Mouse (Mus musculus) frontal cortex, adult (tissue): ENCODE results near the gene 6430550D23Rik.

Experiments
- ATAC-seq: cut with Nextera tagmentation; 2 replicates; pipeline ENCODE4 v1.9.2; 2017; ENCODE audit warnings: mild to moderate bottlenecking, moderate library complexity, mixed read lengths; ENCODE audit not compliant: low TSS enrichment

6430550D23Rik gene

GRCm38 (mm10) chr2:156007888-156008532 is at the start of gene 6430550D23Rik, which contains the start of gene Ergic3:
Gene 6430550D23Rik, minus strand, starts transcription at chr2:156007977.
Gene Ergic3, plus strand, starts transcription at chr2:156008045.
- ATAC-seq: peak; percentile 99

GRCm38 (mm10) chr2:156052816-156053215 is 45.0 kb upstream of the 6430550D23Rik start, which contains the start of gene Fer1l4:
Gene Fer1l4, minus strand, starts transcription at chr2:156052947.
- no peak for ATAC-seq

- ATAC-seq: no peak
These were observed 40.2 kb upstream of the 6430550D23Rik start for GRCm38 (mm10) chr2:156047929-156048328.

- no peak for ATAC-seq
These were observed 35.1 kb upstream of the 6430550D23Rik start for GRCm38 (mm10) chr2:156042903-156043302.

GRCm38 (mm10) chr2:156039390-156039789 is 31.6 kb upstream of the 6430550D23Rik start:
- no peak for ATAC-seq

GRCm38 (mm10) chr2:156025482-156025881 is 17.7 kb upstream of the 6430550D23Rik start:
- ATAC-seq: peak; percentile 55; the same call in 1 of the 2 replicates

GRCm38 (mm10) chr2:156021765-156022164 is 14.0 kb upstream of the 6430550D23Rik start:
- no peak for ATAC-seq

GRCm38 (mm10) chr2:156021219-156021618 is 13.4 kb upstream of the 6430550D23Rik start:
- ATAC-seq: no peak

- ATAC-seq: no peak
These were observed 10.3 kb upstream of the 6430550D23Rik start for GRCm38 (mm10) chr2:156018106-156018505.

GRCm38 (mm10) chr2:156005393-156005792 is 2.4 kb downstream of the 6430550D23Rik start:
- no peak for ATAC-seq

GRCm38 (mm10) chr2:155991863-155992321 is 15.9 kb downstream of the 6430550D23Rik start:
- ATAC-seq: peak; percentile 34; the same call in 1 of the 2 replicates

- ATAC-seq: no peak
These were observed 16.6 kb downstream of the 6430550D23Rik start for GRCm38 (mm10) chr2:155991151-155991550.

- ATAC-seq: no peak
These were observed 18.7 kb downstream of the 6430550D23Rik start for GRCm38 (mm10) chr2:155989085-155989484.

- ATAC-seq: no peak
These were observed 20.6 kb downstream of the 6430550D23Rik start for GRCm38 (mm10) chr2:155987131-155987530.

- ATAC-seq: no peak
These were observed 22.0 kb downstream of the 6430550D23Rik start for GRCm38 (mm10) chr2:155985776-155986175.

GRCm38 (mm10) chr2:155979328-155979991 is 28.3 kb downstream of the 6430550D23Rik start:
- ATAC-seq: no peak

GRCm38 (mm10) chr2:155974087-155974731 is 33.6 kb downstream of the 6430550D23Rik start:
- ATAC-seq: peak; percentile 57; the same call in 1 of the 2 replicates

GRCm38 (mm10) chr2:155973348-155973747 is 34.4 kb downstream of the 6430550D23Rik start:
- ATAC-seq: no peak

GRCm38 (mm10) chr2:155962991-155963390 is 44.8 kb downstream of the 6430550D23Rik start:
- ATAC-seq: no peak; the same call in 1 of the 2 replicates

GRCm38 (mm10) chr2:155961862-155962261 is 45.9 kb downstream of the 6430550D23Rik start:
- no peak for ATAC-seq

- ATAC-seq: no peak
These were observed 47.8 kb downstream of the 6430550D23Rik start for GRCm38 (mm10) chr2:155959981-155960380.
